Mouse (Mus musculus) cerebellum, postnatal 14 days (tissue): Measurements from ENCODE around the gene Cyth3.
A peak's percentile ranks its signal among the peaks of the same experiment; 100 is the strongest.

Source experiments
- DNase-seq, 2 experiments: peaks; one replicate each; pipeline ENCODE4 v3.0.0; 2021; ENCODE audit warnings: mixed read lengths in 2 of 2

Cyth3 gene

DNA sequence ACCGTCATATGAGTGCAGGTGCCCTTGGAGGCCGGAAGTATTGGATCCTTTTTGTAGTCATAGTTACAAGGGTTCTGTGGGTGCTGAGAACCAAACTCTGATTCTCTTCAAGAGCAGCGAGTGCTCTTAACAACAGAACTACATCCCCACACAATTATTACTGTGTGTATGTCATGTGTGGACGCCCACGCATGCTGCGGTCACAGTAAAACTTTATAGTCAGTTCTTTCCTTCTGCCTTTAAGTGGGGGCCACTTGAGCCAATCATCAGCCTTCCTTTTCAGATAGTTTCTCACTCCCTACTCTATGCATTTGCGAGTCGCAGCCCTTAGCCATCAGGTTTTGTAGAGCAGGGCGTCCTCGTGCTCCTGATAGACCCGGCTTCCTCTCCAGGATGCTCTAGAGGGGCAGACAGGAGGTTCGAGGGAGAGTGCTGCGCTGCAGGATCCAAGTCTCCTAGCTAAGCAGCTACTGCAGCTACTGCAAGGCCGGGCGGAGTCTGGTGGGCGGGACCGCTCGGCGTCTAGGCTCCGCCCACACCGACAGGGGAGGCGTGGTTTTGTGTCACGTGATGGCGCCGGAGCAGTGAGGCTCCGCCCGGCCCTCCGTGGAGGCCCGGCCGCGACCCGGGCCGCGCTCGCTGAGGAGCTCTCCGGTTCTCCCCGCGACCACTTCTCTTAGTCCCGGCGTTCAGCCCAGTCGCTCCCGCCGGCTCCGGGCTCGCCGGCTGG lies at the start of gene Cyth3:
Cyth3 (plus strand) TSS at position 555 of the 730 bp plus-strand sequence.
- peak; percentile 95 to 97 for DNase-seq

DNA sequence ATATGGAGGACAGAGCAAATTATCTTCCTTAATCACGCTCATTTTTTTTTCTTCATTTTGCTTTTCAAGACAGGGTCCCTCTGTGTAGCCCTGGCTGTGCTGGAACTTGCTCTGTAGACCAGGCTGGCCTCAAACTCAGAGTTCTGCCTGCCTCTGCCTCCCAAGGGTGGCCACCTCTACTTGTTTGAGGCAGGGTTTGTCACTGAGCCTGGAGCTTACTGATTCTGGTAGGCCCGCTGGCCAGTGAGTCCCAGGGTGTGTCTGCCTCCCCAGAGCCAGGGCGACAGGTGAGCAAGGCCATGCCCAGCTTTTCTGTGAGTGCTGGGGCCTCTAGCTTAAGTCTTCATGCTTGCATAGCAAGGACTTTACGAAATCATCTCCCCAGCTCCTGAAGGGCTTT lies 49.2 kb upstream of the Cyth3 start:
- no peak for DNase-seq

GRCm38 (mm10) chr5:143574261-143575178 lies 47.7 kb upstream of the Cyth3 start:
- no peak for DNase-seq

DNA sequence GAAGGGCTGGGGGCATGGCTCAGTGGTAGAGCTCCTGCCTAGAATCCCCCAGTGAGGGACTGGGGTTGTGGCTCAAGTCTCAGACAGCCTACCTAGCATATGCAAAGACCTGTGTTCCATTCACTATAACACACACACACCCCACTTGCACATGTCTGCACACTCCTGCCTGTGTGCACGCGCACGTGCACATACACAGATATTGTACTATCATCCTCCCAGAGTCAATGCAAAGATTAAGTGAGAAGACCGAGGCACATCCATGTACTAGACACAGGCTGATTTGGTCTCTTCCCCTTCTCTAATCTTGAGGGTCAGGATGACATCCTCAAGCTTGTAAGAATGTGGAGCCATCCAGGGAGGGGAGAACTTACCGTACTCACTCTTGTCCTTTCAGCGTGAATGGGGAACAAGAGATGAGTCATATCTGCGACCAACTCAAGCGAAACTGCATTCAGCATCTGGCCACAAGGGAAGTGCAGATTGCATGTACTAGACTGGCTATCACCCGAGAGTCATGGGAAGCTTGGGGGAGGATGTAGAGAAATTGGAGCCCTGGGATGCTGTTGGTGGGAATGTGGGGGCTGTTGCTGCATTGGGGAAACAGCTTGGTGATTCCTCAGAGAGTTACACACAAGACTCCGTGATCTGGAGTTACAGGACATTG lies 42.6 kb upstream of the Cyth3 start:
- DNase-seq, result no peak

DNA sequence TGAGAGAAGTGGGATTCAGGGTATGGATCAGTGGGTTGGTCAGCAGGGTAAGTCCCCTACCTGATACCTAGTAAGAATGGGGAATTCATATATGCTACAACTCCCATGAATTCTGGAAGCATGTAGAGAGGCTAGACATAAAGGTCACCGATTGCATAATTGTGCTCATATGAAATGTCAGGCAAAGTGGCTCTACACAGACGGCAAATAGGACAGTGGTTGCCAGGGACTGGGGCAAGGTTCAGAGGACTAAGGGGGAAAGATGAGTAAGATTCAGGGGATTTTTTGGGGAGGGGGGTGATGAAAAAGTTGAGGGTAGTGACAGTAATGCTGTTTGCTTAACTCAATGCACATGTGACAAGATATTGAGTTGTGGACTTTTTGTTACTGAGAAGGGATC lies 41.3 kb upstream of the Cyth3 start:
- no peak for DNase-seq

- DNase-seq, result no peak
These were observed 40.4 kb upstream of the Cyth3 start for GRCm38 (mm10) chr5:143581874-143582273.

GRCm38 (mm10) chr5:143583081-143583480 lies 39.2 kb upstream of the Cyth3 start:
- DNase-seq, result no peak

GRCm38 (mm10) chr5:143584982-143585381 lies 37.3 kb upstream of the Cyth3 start:
- DNase-seq, result no peak

DNA sequence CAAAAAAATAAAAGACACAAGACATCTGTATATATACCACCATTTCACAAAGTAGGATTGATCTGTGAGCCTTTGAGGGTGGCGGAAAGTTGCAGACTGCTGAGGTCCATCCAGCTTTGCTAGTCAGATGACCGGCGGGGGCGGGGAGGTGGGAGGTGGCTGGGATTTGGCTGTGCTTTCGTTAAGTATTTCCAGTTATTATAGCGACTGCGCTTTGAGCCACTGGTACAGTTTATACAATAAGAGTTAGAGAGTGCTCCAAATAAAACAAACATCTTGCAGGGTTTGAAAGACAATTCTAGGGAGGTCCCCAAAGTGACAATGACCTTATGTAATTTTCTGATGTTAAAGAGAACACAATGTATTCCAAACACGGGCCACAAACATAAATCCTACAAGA lies 35.9 kb upstream of the Cyth3 start:
- no peak for DNase-seq

- peak; percentile 15 to 30 for DNase-seq
These were observed 33.1 kb upstream of the Cyth3 start for GRCm38 (mm10) chr5:143589108-143589507.

GRCm38 (mm10) chr5:143592926-143593325 lies 29.3 kb upstream of the Cyth3 start:
- DNase-seq, result no peak

- no peak for DNase-seq
These were observed 28.6 kb upstream of the Cyth3 start for GRCm38 (mm10) chr5:143593563-143594146.

- no peak for DNase-seq
These were observed 27.8 kb upstream of the Cyth3 start for GRCm38 (mm10) chr5:143594291-143595065.

DNA sequence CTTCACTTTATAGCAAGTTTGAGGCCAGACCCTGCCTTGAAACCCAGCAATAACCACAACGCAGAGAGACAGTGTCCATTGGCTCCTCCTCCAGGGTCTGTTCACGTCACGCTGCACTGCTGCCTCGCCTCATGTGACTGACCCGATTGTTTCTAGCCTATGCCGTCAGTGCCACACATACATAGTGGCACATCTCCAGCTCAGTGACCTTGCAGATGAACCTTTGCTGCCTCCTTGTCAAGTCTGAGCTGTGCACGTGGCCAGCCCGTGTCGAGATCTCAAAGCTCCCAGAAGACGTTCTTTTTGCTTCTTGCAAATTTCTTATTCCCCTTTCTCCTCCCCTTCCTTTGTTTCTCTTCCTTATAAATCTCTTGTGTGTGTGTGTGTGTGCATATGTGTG lies 20.2 kb upstream of the Cyth3 start:
- no peak for DNase-seq

DNA sequence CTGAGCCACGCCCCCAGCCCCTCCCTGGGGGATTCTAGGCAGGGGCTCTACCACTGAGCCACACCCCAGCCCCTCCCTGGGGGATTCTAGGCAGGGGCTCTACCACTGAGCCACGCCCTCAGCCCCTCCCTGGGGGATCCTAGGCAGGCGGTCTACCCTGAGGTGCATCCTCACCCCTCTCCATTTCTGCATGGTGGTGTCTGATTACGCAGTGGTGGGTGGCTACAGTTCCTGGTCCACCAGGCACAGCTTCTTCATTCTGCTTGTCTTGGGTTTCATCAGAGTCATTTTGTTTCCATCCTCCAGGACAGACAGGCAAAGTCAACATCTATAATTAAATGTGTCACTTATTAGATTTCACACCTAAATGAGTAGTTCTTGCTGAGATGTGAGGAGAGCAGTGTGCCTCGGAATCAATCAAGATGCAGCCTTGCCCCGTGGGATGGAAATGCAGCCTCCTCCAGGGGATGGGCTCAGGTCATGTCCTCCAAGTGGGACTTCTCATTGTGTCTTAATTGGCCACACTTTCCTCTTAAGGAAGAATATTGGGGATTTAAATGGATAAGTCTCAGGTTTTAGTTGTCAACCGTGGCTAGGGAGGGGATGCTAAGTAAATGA lies 18.0 kb upstream of the Cyth3 start:
- DNase-seq, result no peak

DNA sequence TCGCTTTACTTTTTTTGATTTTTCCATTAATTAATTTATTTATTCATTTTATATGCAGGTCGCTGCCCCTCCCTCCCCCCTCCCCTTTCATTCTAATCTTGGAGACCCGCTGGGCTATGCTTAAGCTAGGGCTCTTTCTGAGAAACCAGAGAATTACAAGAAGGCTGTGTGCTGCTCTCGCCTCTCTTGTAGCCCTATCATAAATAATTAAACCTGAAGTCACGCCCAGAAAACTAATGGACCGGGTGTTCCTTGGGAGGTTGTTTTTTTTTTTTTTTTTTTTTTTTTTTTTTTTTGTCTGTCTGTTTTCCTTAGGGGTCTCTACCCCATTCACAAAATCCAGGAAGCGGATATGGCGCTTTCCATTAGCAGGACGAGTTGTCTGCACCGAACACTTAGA lies 15.5 kb upstream of the Cyth3 start:
- no peak for DNase-seq

DNA sequence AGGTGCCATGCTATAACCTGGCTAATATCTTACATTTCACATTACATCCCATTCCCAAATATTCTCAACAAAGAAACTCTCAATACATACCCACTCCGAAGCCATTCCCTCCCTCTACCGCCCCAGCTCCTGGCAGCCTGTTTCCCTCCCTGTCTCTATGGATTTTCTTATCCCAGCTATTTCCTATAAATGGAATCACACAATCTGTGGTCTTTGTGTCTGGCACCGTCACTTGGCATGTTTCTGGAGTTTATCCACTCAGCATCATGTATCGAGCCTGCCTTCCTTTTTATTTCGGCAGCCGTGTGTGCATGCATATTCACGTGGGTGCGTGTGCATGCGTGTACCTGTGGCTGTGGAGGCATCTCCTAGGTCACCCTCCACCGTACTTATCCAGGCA lies 14.1 kb upstream of the Cyth3 start:
- DNase-seq, result no peak

- DNase-seq, result no peak
These were observed 10.3 kb upstream of the Cyth3 start for GRCm38 (mm10) chr5:143611954-143612353.

DNA sequence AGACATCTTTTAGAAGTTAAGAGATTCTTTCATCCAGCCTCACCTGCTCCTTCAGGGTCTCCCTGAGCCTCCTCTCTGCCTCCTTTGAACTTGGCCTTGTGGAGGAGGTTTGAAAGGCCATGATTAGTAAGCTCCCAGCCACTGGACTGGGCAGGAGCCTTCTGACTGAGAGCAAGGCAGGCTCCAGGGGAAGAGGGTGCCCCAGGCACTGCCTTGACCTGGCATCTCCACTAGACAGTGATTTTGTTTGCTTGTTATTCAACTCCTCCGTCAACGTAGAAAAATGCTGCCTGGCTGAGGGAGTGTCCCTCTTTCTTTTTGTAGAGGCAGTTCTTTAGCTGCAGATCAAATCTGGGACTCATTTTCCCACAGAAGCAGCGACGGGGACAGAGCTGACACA lies 9.0 kb upstream of the Cyth3 start:
- DNase-seq, result no peak

DNA sequence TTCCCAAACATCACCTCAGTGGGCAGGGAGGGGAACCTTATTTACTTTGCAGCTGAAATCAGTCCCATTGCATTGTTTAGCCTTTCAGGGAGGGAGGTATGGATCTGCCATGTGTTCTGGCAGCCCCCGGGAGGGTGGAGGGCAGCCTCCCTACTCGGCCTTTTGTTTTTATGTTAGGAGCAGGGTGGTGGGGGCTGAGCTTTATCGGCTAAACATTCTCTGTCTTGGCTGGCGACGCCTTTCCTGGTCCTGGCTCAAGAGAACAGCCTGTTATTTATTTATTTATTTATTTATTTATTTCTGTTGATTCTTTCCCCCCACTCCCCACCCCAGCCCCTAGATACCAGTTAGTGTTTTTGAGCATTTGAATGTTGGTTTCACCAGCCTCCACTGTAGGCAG lies 7.7 kb upstream of the Cyth3 start:
- no peak for DNase-seq

DNA sequence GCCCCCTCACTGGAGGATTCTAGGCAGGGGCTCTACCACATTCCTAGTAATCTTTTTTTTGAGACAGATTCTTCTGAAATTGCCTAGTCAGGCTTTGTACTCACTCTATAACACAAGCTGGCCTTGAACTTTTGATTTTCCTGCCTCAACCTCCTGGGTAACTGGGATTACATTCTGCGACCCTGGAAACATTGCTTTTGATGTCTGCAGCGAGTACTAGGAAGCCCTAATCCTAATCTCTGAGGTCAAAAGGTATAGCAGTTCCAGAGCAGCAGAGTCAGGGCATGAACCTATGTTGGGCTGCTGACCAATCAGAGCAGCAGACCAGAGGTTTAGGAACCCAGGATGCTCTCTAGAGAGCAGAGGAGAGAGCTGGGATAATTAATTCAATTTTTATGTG lies 6.9 kb upstream of the Cyth3 start:
- no peak for DNase-seq

DNA sequence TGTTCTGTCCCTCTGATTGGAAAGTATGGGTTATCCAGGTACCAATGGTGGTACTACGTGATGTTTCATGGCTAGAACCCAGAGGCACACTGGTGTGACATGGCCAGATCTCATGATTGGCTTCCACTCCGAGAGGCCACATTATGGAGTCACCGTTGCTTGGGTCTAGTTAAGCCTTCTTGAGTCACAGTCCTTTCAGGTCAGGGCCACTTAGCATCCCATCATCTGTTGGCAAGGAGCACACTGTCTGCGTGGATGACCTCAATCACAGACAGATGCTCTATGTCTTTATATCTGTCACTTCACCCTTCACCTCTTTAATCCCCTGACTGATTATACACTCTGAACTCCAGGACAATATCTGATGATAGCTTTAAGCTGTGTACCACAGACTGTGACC lies 6.1 kb upstream of the Cyth3 start:
- DNase-seq, result no peak
